ENCODE assay signal across 28 mouse cellular contexts in the genomic region with DNA sequence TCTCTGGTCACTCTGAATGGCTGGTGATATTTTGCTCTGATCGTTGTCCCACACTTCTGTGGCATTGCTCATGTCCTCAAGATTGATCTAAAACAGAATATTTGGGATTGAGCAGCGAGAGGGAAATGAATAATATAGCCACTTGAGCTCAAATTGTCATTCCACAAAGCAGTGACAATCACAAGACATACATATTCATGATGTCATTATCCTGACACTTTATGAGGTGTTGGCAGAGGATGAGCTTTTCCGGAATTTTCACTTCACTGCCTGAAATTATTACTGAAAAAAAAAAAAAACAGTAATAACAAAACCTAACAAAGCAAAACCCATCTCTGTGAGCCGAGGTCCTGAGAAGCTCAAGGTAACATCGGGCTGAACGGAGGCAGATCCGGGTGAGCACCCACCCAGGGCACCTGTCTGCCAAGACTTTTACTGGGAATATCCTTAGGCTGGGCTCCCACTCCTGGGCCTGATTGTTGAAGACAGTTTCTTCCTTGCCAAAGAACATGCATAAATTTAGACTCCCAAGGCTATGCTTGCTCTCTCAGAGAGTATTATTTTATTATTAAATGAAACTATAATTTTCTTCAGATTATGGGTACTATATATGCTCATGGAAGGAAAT. TPM values are rescaled to one million over a fixed set of nuclear protein-coding genes. Genes with fewer than 3 reads are reported as not detected.
DNase-seq lines count a peak whose midpoint lies in the region; ATAC-seq lines count a peak whose summit lies in the region.
"Had no signal": no experiment of that assay in that cellular context is flagged by ENCODE, and none has a peak within 500 bp of the region (broad histone marks: within the 10 kb centered on the region; RNA-seq: fewer than 3 reads in every experiment).

No protein-coding gene starts in this region.

- H3K9me3 ChIP-seq in forebrain, embryonic 15.5 days = no peaks in the 10 kb centered on the region
- no peaks in the 10 kb centered on the region for H3K9me3 ChIP-seq in forebrain, embryonic 11.5 days (ENCODE audit: control insufficient read depth, low read length)
- H3K9me3 ChIP-seq: heart, embryonic 15.5 days; kidney, embryonic 15.5 days had no signal

- no peak for DNase-seq in forebrain, embryonic 11.5 days (ENCODE audit: low spot score)
- DNase-seq in left cerebral cortex, postnatal 14 days (ENCODE audit: low spot score in 2 of 2) = peak; percentile 46
- no peak for DNase-seq in left cerebral cortex, adult 8-10 months (ENCODE audit: low spot score in 2 of 2)
- peak; percentile 23 for DNase-seq in right cerebral cortex, postnatal 14 days
- no peak for DNase-seq in right cerebral cortex, postnatal 36 days (ENCODE audit: low spot score in 2 of 2)
- DNase-seq in ovary, postnatal 14 days (ENCODE audit: low spot score) = no peak
- DNase-seq in kidney, adult 11 months = no peak
- DNase-seq: adrenal gland, postnatal 25 days; cerebellum, adult 11-12 months; gastrocnemius, adult 2 months; heart, postnatal 4 days; kidney, postnatal 4 days; layer of hippocampus, adult 9-11 months; liver, embryonic 13.5 days; lung, adult 2 months; lung, postnatal 14 days; right cerebral cortex, postnatal 4 days; thymus, postnatal 25 days had no signal

- H3K9ac ChIP-seq in forebrain, embryonic 15.5 days (replicated peaks) = no peak overlapping the region
- H3K9ac ChIP-seq in forebrain, embryonic 11.5 days (ENCODE audit: low read length) = no peak overlapping the region
- H3K9ac ChIP-seq: heart, embryonic 15.5 days; kidney, embryonic 15.5 days; liver, embryonic 13.5 days had no signal

- H3K4me1 ChIP-seq in forebrain, embryonic 15.5 days = peaks cover 15% of the 10 kb centered on the region; the same call in 1 of the 2 replicates
- H3K4me1 ChIP-seq in forebrain, embryonic 11.5 days (replicated peaks; ENCODE audit: control insufficient read depth, insufficient read depth, low read length) = no peaks in the 10 kb centered on the region
- H3K4me1 ChIP-seq: heart, embryonic 15.5 days; kidney, embryonic 15.5 days; liver, embryonic 13.5 days had no signal

- no peak overlapping the region for H3K4me2 ChIP-seq in forebrain, embryonic 15.5 days (replicated peaks)
- H3K4me2 ChIP-seq in forebrain, embryonic 11.5 days (ENCODE audit: low read depth, low read length, severe bottlenecking) = no peak overlapping the region
- H3K4me2 ChIP-seq: heart, embryonic 15.5 days; kidney, embryonic 15.5 days; liver, embryonic 13.5 days; midbrain, embryonic 11.5 days had no signal

- peak overlapping the region; percentile 89 for H3K27ac ChIP-seq in forebrain, embryonic 15.5 days (replicated peaks)
- H3K27ac ChIP-seq in forebrain, embryonic 11.5 days (ENCODE audit: low read depth, low read length) = no peak overlapping the region
- H3K27ac ChIP-seq: gastrocnemius, adult 2 months; heart, embryonic 15.5 days; kidney, embryonic 15.5 days; liver, embryonic 13.5 days had no signal

- intact Hi-C loops in left cerebral cortex, postnatal 14 days (cut with DNase I) = no loop called here

- peak; percentile 51; the same call in 1 of the 2 replicates for ATAC-seq in forebrain, embryonic 15.5 days (replicated peaks)
- ATAC-seq in forebrain, embryonic 11.5 days (replicated peaks; ENCODE audit: low FRiP score) = no peak
- ATAC-seq: intestine, postnatal 0 days had no signal

- H3K36me3 ChIP-seq in forebrain, embryonic 15.5 days = no peaks in the 10 kb centered on the region
- H3K36me3 ChIP-seq in forebrain, embryonic 11.5 days (ENCODE audit: control insufficient read depth, insufficient read depth, low read length) = no peaks in the 10 kb centered on the region
- H3K36me3 ChIP-seq: heart, embryonic 15.5 days; kidney, embryonic 15.5 days; liver, embryonic 13.5 days had no signal

- H3K4me3 ChIP-seq in forebrain, embryonic 15.5 days = no peak overlapping the region
- H3K4me3 ChIP-seq in forebrain, embryonic 11.5 days (ENCODE audit: low read depth, low read length) = no peak overlapping the region
- H3K4me3 ChIP-seq: gastrocnemius, adult 2 months; heart, embryonic 15.5 days; kidney, embryonic 15.5 days; liver, embryonic 13.5 days had no signal

- H3K27me3 ChIP-seq in forebrain, embryonic 15.5 days = no peaks in the 10 kb centered on the region
- no peaks in the 10 kb centered on the region for H3K27me3 ChIP-seq in forebrain, embryonic 11.5 days (ENCODE audit: control insufficient read depth, insufficient read depth, low read length)
- H3K27me3 ChIP-seq: heart, embryonic 15.5 days; kidney, embryonic 15.5 days; liver, embryonic 13.5 days had no signal

- 52% methylated on average over 7 of the region's 7 CpGs for WGBS in forebrain, embryonic 15.5 days
- WGBS in forebrain, embryonic 11.5 days = 85% methylated on average over 7 of the region's 7 CpGs

RNA-seq across cellular contexts. Expression of a gene that starts 53.4 kb away (rescaled TPM):
- polyA plus RNA-seq in forebrain, embryonic 15.5 days (2015; fragmentation: Nextera tagmentation; extraction: Ambion mirVana) = 1.3 and 1.5 TPM in 2 replicates
- not detected in 2 replicates for polyA plus RNA-seq in forebrain, embryonic 11.5 days (2014; fragmentation: Nextera tagmentation; extraction: Ambion mirVana)
- not detected for total RNA-seq in left cerebral cortex, postnatal 14 days (2021)
- under 1 TPM in 3 of 4 experiments, not detected in 1; 0.30 to 0.55 (median 0.37) TPM for total RNA-seq in left cerebral cortex, adult 8-10 months (2022)
- total RNA-seq: adrenal gland, postnatal 25 days; ES-E14; left cerebral cortex, postnatal 10 days; megakaryocyte progenitor cell, adult 5-6 weeks; neutrophil, adult 5-6 weeks had no signal
- polyA plus RNA-seq: midbrain, embryonic 11.5 days; stomach, embryonic 14.5 days had no signal

Comparison
In these comparisons a context has a peak if more than half of its experiments do, and no peak if none do; other contexts are left out.
1. DNase-seq: peak in left cerebral cortex, postnatal 14 days (2 of 2) and right cerebral cortex, postnatal 14 days (single experiment); none in forebrain, embryonic 11.5 days (single experiment), left cerebral cortex, adult 8-10 months (0 of 2), right cerebral cortex, postnatal 36 days (0 of 2), ovary, postnatal 14 days (single experiment) and kidney, adult 11 months (single experiment).